ENCODE assay signal across 8 mouse cellular contexts in the genomic region with DNA sequence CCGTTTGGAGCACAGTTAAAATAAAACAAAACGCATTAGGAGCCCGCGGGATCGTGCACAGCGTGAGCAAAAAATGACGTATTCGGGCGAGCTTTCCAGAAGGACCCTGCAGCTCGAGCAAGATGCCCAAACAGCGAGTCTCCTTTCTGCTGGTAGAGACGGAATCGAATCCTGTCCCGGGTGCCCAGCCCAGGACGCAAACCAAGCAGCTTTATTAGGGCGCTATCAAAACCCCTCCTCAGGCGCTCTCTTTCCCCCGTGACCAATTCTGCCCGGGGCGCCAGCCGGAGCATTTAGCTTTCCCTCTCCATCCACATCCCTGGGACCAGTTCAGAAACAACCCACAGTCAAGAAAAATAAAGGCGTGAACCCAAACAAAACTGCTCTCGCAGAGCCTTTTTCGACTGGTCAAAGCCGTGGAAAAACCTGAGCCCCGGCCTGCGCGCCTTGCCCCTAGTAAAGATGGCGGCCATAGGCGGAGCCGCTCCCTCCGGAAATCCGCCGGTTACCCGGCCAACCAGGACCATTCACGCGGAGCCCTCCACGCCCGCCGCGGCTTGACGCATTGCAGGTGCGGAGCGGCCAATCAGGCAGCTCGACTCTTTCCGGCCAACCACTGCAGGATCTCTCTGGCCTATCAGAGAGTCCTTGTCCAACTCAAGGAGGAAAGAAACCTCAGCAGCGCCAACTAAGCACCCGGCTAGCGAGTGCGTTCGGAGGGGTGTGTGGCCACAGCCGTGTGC. TPM values are rescaled to one million over a fixed set of nuclear protein-coding genes. Genes with fewer than 3 reads are reported as not detected.
DNase-seq lines count a peak whose midpoint lies in the region; ATAC-seq and TF ChIP-seq lines count a peak whose summit lies in the region.

No protein-coding gene starts in this region.

- no peaks in the 10 kb centered on the region for H3K9me3 ChIP-seq in E14TG2a.4 (ENCODE audit: low read length)
- H3K9me3 ChIP-seq in forebrain, embryonic 12.5 days, result no peaks in the 10 kb centered on the region; the same call in 1 of the 2 replicates
- no peaks in the 10 kb centered on the region for H3K9me3 ChIP-seq in heart, postnatal 0 days (replicated peaks; ENCODE audit: control insufficient read depth, low read length)
- no peaks in the 10 kb centered on the region for H3K9me3 ChIP-seq in liver, postnatal 0 days (ENCODE audit: low read length)
- H3K9me3 ChIP-seq in neural tube, embryonic 14.5 days (ENCODE audit: control insufficient read depth, low read length), result no peaks in the 10 kb centered on the region

- peaks cover 58% of the 10 kb centered on the region for H3K4me1 ChIP-seq in E14TG2a.4 (replicated peaks; ENCODE audit: low read depth, low read length)
- peaks cover 13% of the 10 kb centered on the region; the same call in 1 of the 2 replicates for H3K4me1 ChIP-seq in forebrain, embryonic 12.5 days
- peaks cover 4% of the 10 kb centered on the region; the same call in 1 of the 2 replicates for H3K4me1 ChIP-seq in heart, postnatal 0 days (ENCODE audit: control insufficient read depth, insufficient read depth)
- peaks cover 16% of the 10 kb centered on the region for H3K4me1 ChIP-seq in liver, postnatal 0 days (ENCODE audit: insufficient read depth)
- peaks cover 7% of the 10 kb centered on the region; the same call in 1 of the 2 replicates for H3K4me1 ChIP-seq in neural tube, embryonic 14.5 days (ENCODE audit: control insufficient read depth, insufficient read depth, low read length)

- peak overlapping the region; percentile 99 for H3K27ac ChIP-seq in forebrain, embryonic 12.5 days
- peak overlapping the region; percentile 98 for H3K27ac ChIP-seq in heart, postnatal 0 days (ENCODE audit: low read depth)
- H3K27ac ChIP-seq in liver, postnatal 0 days (ENCODE audit: low read depth), result peak overlapping the region; percentile 93
- H3K27ac ChIP-seq in neural tube, embryonic 14.5 days (ENCODE audit: low read depth, low read length), result peak overlapping the region; percentile 100

- peak overlapping the region; percentile 90 for H3K4me3 ChIP-seq in E14TG2a.4 (replicated peaks; ENCODE audit: low read length)
- peak overlapping the region; percentile 62 for H3K4me3 ChIP-seq in forebrain, embryonic 12.5 days (replicated peaks)
- peak overlapping the region; percentile 62 for H3K4me3 ChIP-seq in heart, postnatal 0 days (ENCODE audit: low read depth, low read length)
- H3K4me3 ChIP-seq in liver, postnatal 0 days (ENCODE audit: low read depth, low read length), result peak overlapping the region; percentile 77
- peak overlapping the region; percentile 56 for H3K4me3 ChIP-seq in neural tube, embryonic 14.5 days (ENCODE audit: low read depth, low read length)

- H3K9ac ChIP-seq in forebrain, embryonic 12.5 days, result peak overlapping the region; percentile 73
- H3K9ac ChIP-seq in heart, postnatal 0 days (replicated peaks; ENCODE audit: low read depth, low read length), result peak overlapping the region; percentile 68
- H3K9ac ChIP-seq in liver, postnatal 0 days (replicated peaks), result peak overlapping the region; percentile 85
- peak overlapping the region; percentile 86 for H3K9ac ChIP-seq in neural tube, embryonic 14.5 days (replicated peaks; ENCODE audit: low read depth, low read length)

- WGBS in forebrain, embryonic 12.5 days, result under 1% methylated on average over 52 of the region's 52 CpGs
- under 1% methylated on average over 52 of the region's 52 CpGs for WGBS in heart, postnatal 0 days
- under 1% methylated on average over 52 of the region's 52 CpGs for WGBS in liver, postnatal 0 days (ENCODE audit: insufficient replicate concordance)
- WGBS in neural tube, embryonic 14.5 days, result under 1% methylated on average over 52 of the region's 52 CpGs

- no peak for TF ChIP-seq CTCF in E14TG2a.4 (conservative IDR thresholded peaks at IDR 0.05; ENCODE audit: low read length)
- no peak for TF ChIP-seq CTCF in heart, postnatal 0 days (IDR thresholded peaks at IDR 0.05; ENCODE audit: low read depth)
- peak; percentile 23; the same call in 1 of the 2 replicates for TF ChIP-seq CTCF in liver, postnatal 0 days (IDR thresholded peaks at IDR 0.05; ENCODE audit: low read depth)

- peak; percentile 100 for ATAC-seq in forebrain, embryonic 12.5 days (ENCODE audit: low FRiP score)
- ATAC-seq in heart, postnatal 0 days (ENCODE audit: insufficient read depth, low read depth), result peak; percentile 99
- peak; percentile 99 for ATAC-seq in liver, postnatal 0 days
- ATAC-seq in neural tube, embryonic 14.5 days (ENCODE audit: low read depth), result peak; percentile 99

- no peaks in the 10 kb centered on the region for H3K36me3 ChIP-seq in E14TG2a.4 (ENCODE audit: insufficient read depth, low read length)
- no peaks in the 10 kb centered on the region for H3K36me3 ChIP-seq in forebrain, embryonic 12.5 days (replicated peaks)
- H3K36me3 ChIP-seq in heart, postnatal 0 days (replicated peaks; ENCODE audit: control insufficient read depth, insufficient read depth, low read length), result no peaks in the 10 kb centered on the region
- H3K36me3 ChIP-seq in liver, postnatal 0 days (replicated peaks; ENCODE audit: insufficient read depth, low read length), result no peaks in the 10 kb centered on the region
- no peaks in the 10 kb centered on the region for H3K36me3 ChIP-seq in neural tube, embryonic 14.5 days (ENCODE audit: control insufficient read depth, insufficient read depth, low read length)

- peak; percentile 95 for DNase-seq in c-Kit-positive CD71-positive TER-119-positive erythroid progenitor cells, embryonic 14.5 days (ENCODE audit: low spot score)
- peak; percentile 99 for DNase-seq in heart, postnatal 0 days (ENCODE audit: low spot score)
- DNase-seq in kidney, postnatal 4 days, result peak; percentile 99
- peak; percentile 98 for DNase-seq in liver, postnatal 0 days
- DNase-seq in testis, postnatal 10 days (ENCODE audit: low spot score), result peak; percentile 97

- peak; percentile 94 for TF ChIP-seq EP300 in heart, postnatal 0 days (IDR thresholded peaks at IDR 0.05; ENCODE audit: low read depth)
- TF ChIP-seq EP300 in liver, postnatal 0 days (IDR thresholded peaks at IDR 0.05; ENCODE audit: low read depth), result no peak

- H3K27me3 ChIP-seq in E14TG2a.4 (ENCODE audit: insufficient read depth, low read length), result no peaks in the 10 kb centered on the region
- no peaks in the 10 kb centered on the region for H3K27me3 ChIP-seq in forebrain, embryonic 12.5 days
- no peaks in the 10 kb centered on the region for H3K27me3 ChIP-seq in heart, postnatal 0 days (ENCODE audit: control insufficient read depth, insufficient read depth, low read length)
- H3K27me3 ChIP-seq in liver, postnatal 0 days (ENCODE audit: insufficient read depth, low read length), result no peaks in the 10 kb centered on the region
- H3K27me3 ChIP-seq in neural tube, embryonic 14.5 days (ENCODE audit: control insufficient read depth, insufficient read depth, low read length), result no peaks in the 10 kb centered on the region

- peak overlapping the region; percentile 77 for H3K4me2 ChIP-seq in forebrain, embryonic 12.5 days
- peak overlapping the region; percentile 94 for H3K4me2 ChIP-seq in heart, postnatal 0 days (ENCODE audit: low read depth, low read length)
- H3K4me2 ChIP-seq in liver, postnatal 0 days (ENCODE audit: low read depth, low read length), result peak overlapping the region; percentile 100
- peak overlapping the region; percentile 95 for H3K4me2 ChIP-seq in neural tube, embryonic 14.5 days (ENCODE audit: low read depth, low read length)

RNA-seq across cellular contexts. Expression of gene Calm1, which starts 12.1 kb away (rescaled TPM):
- polyA plus RNA-seq in forebrain, embryonic 12.5 days (2016; fragmentation: Nextera tagmentation; extraction: Ambion mirVana), result 1,646 and 1,801 TPM in 2 replicates
- total RNA-seq in heart, postnatal 0 days (2014; rRNA removed; ENCODE audit: low replicate concordance), result 236 and 375 TPM in 2 replicates
- 771 and 839 TPM in 2 replicates for polyA plus RNA-seq in heart, postnatal 0 days (2015; fragmentation: Nextera tagmentation; extraction: Ambion mirVana)
- 454 and 482 TPM in 2 replicates for polyA plus RNA-seq in liver, postnatal 0 days (2015; fragmentation: Nextera tagmentation; extraction: Ambion mirVana)
- polyA plus RNA-seq in neural tube, embryonic 14.5 days (2014; fragmentation: Nextera tagmentation; extraction: Ambion mirVana), result 2,436 and 2,846 TPM in 2 replicates

RNA-seq across cellular contexts. Expression of gene Nrde2, which starts 27.7 kb away (rescaled TPM):
- 14.9 and 16.8 TPM in 2 replicates for polyA plus RNA-seq in forebrain, embryonic 12.5 days (2016; fragmentation: Nextera tagmentation; extraction: Ambion mirVana)
- 13.7 and 16.6 TPM in 2 replicates for total RNA-seq in heart, postnatal 0 days (2014; rRNA removed; ENCODE audit: low replicate concordance)
- polyA plus RNA-seq in heart, postnatal 0 days (2015; fragmentation: Nextera tagmentation; extraction: Ambion mirVana), result 7.6 and 7.7 TPM in 2 replicates
- 3.5 and 4.7 TPM in 2 replicates for polyA plus RNA-seq in liver, postnatal 0 days (2015; fragmentation: Nextera tagmentation; extraction: Ambion mirVana)
- 11.7 and 11.9 TPM in 2 replicates for polyA plus RNA-seq in neural tube, embryonic 14.5 days (2014; fragmentation: Nextera tagmentation; extraction: Ambion mirVana)

Comparison
In these comparisons a context has a peak if more than half of its experiments do, and no peak if none do; other contexts are left out.
1. Peak in every context shown above with its lines: DNase-seq, ATAC-seq, H3K4me3 ChIP-seq and H3K27ac ChIP-seq.